Mouse (Mus musculus): Measurements from ENCODE around the gene Simc1. TPM values are rescaled to one million over a fixed set of nuclear protein-coding genes. Genes with fewer than 3 reads are reported as not detected.

Gene Simc1
- total and polyA plus RNA-seq, 2 experiments from 2014 or later, result 9.5 to 17.1 TPM

- 79% methylated on average over 21 of the region's 21 CpGs for WGBS
These were observed 74.3 kb downstream of the Simc1 start for GRCm38 (mm10) chr13:54577652-54578507.

GRCm38 (mm10) chr13:54581385-54581784, 77.8 kb downstream of the Simc1 start:
- ATAC-seq, result no peak
- no peak for TF ChIP-seq CTCF (IDR thresholded peaks at IDR 0.05; ENCODE audit: low read depth)
- Histone ChIP-seq H3K4me2 (ENCODE audit: low read depth, low read length) (no peak overlapping the region), H3K4me1 (ENCODE audit: insufficient read depth, low read length) (peaks cover 5% of the 10 kb centered on the region; the same call in 1 of the 2 replicates), H3K27me3 (ENCODE audit: insufficient read depth, low read length) (no peaks in the 10 kb centered on the region), H3K9ac (replicated peaks; ENCODE audit: low read length) (no peak overlapping the region), H3K9me3 (ENCODE audit: low read length) (no peaks in the 10 kb centered on the region), H3K4me3 (ENCODE audit: low read length) (no peak overlapping the region), H3K27ac (no peak overlapping the region), H3K36me3 (ENCODE audit: insufficient read depth, low read length) (peaks cover 25% of the 10 kb centered on the region)
- 72% methylated on average over 2 of the region's 2 CpGs for WGBS
- DNase-seq (ENCODE audit: low spot score), result no peak

More at GRCm38 (mm10) chr13:54577652-54578507, 74.3 kb downstream of the Simc1 start:
- Histone ChIP-seq H3K9me3 (ENCODE audit: low read length) (no peaks in the 10 kb centered on the region), H3K4me1 (ENCODE audit: insufficient read depth, low read length) (peaks cover 10% of the 10 kb centered on the region; the same call in 1 of the 2 replicates), H3K27me3 (ENCODE audit: insufficient read depth, low read length) (no peaks in the 10 kb centered on the region), H3K9ac (replicated peaks; ENCODE audit: low read length) (no peak overlapping the region), H3K36me3 (ENCODE audit: insufficient read depth, low read length) (peaks cover 13% of the 10 kb centered on the region; the same call in 1 of the 2 replicates), H3K27ac (0 out of 2 replicates have a peak overlapping the region, but pooled peaks have one; percentile 11), H3K4me2 (ENCODE audit: low read depth, low read length) (no peak overlapping the region), H3K4me3 (ENCODE audit: low read length) (no peak overlapping the region)
- DNase-seq (ENCODE audit: low spot score) (no peak), ATAC-seq (no peak)
- TF ChIP-seq CTCF (IDR thresholded peaks at IDR 0.05; ENCODE audit: low read depth), result no peak

GRCm38 (mm10) chr13:54582126-54582525, 78.5 kb downstream of the Simc1 start:
- no peak overlapping the region for H3K27ac ChIP-seq
- H3K9me3 ChIP-seq (ENCODE audit: low read length), result no peaks in the 10 kb centered on the region
- H3K4me1 ChIP-seq (ENCODE audit: insufficient read depth, low read length), result no peaks in the 10 kb centered on the region
- no peak overlapping the region for H3K4me2 ChIP-seq (ENCODE audit: low read depth, low read length)
- DNase-seq (ENCODE audit: low spot score) (no peak), ATAC-seq (0 out of 2 replicates have a peak, but pooled peaks have one; percentile 15)
- peaks cover 25% of the 10 kb centered on the region for H3K36me3 ChIP-seq (ENCODE audit: insufficient read depth, low read length)
- no peak for TF ChIP-seq CTCF (IDR thresholded peaks at IDR 0.05; ENCODE audit: low read depth)
- WGBS, result 54% methylated on average over 10 of the region's 10 CpGs
- no peaks in the 10 kb centered on the region for H3K27me3 ChIP-seq (ENCODE audit: insufficient read depth, low read length)
- no peak overlapping the region for H3K9ac ChIP-seq (replicated peaks; ENCODE audit: low read length)
- H3K4me3 ChIP-seq (ENCODE audit: low read length), result no peak overlapping the region

DNA sequence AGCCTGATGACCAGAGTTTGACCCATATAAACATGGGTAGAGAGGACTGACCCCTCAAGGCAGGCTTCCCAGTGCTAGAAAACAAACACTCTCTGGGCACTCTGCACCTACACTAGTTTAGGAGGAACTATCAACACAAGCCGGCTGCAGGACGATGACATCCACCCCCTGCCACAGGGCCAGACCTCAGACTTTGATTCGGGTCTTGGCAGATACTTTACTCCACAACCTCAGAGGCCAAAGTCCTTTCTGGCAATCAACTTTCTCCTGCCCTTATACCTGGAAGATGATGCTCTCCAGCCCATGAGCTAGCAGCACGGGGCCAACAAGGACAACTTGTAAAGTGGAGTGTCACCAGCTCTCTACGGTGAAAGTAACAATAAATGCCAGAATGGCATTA, 79.3 kb downstream of the Simc1 start:
- Histone ChIP-seq H3K27me3 (ENCODE audit: insufficient read depth, low read length) (no peaks in the 10 kb centered on the region), H3K9ac (replicated peaks; ENCODE audit: low read length) (no peak overlapping the region), H3K36me3 (ENCODE audit: insufficient read depth, low read length) (peaks cover 25% of the 10 kb centered on the region), H3K4me2 (ENCODE audit: low read depth, low read length) (no peak overlapping the region), H3K4me3 (ENCODE audit: low read length) (no peak overlapping the region), H3K9me3 (ENCODE audit: low read length) (no peaks in the 10 kb centered on the region), H3K27ac (no peak overlapping the region), H3K4me1 (ENCODE audit: insufficient read depth, low read length) (no peaks in the 10 kb centered on the region)
- no peak for TF ChIP-seq CTCF (IDR thresholded peaks at IDR 0.05; ENCODE audit: low read depth)
- ATAC-seq, result no peak
- DNase-seq (ENCODE audit: low spot score), result no peak
- WGBS, result 94% methylated on average over 5 of the region's 5 CpGs

DNA sequence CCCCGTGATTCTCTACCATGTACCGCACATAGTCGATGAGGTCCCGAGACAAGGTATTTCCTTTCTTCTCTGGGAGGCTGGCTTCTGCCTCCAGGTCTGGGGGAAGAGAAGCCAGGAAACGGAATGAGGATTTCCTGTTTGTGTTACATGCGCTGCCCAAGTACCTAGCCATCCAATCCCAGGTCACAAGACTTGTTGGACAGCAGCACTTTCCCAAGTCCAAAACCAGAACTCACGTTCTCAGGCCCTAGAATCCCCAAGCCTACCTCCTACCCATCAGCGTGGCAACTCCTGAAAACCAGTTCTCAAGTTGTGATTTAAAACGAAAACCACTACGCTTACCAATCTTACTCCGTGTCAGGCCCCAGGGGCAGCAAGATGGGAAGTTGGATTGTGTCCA, 82.3 kb downstream of the Simc1 start:
- 92% methylated on average over 11 of the region's 11 CpGs for WGBS
- TF ChIP-seq CTCF (IDR thresholded peaks at IDR 0.05; ENCODE audit: low read depth), result no peak
- H3K27me3 ChIP-seq (ENCODE audit: insufficient read depth, low read length), result no peaks in the 10 kb centered on the region
- H3K9ac ChIP-seq (replicated peaks; ENCODE audit: low read length), result no peak overlapping the region
- no peak overlapping the region for H3K27ac ChIP-seq
- no peaks in the 10 kb centered on the region for H3K4me1 ChIP-seq (ENCODE audit: insufficient read depth, low read length)
- peaks cover 14% of the 10 kb centered on the region for H3K36me3 ChIP-seq (ENCODE audit: insufficient read depth, low read length)
- H3K4me3 ChIP-seq (ENCODE audit: low read length), result no peak overlapping the region
- H3K4me2 ChIP-seq (ENCODE audit: low read depth, low read length), result no peak overlapping the region
- DNase-seq (ENCODE audit: low spot score) (no peak), ATAC-seq (no peak)
- H3K9me3 ChIP-seq (ENCODE audit: low read length), result no peaks in the 10 kb centered on the region

GRCm38 (mm10) chr13:54589414-54589995, 85.9 kb downstream of the Simc1 start:
- Histone ChIP-seq H3K36me3 (ENCODE audit: insufficient read depth, low read length) (peaks cover 9% of the 10 kb centered on the region), H3K9me3 (ENCODE audit: low read length) (no peaks in the 10 kb centered on the region), H3K4me3 (ENCODE audit: low read length) (peak overlapping the region; percentile 82), H3K4me1 (ENCODE audit: insufficient read depth, low read length) (peaks cover 9% of the 10 kb centered on the region), H3K27me3 (ENCODE audit: insufficient read depth, low read length) (no peaks in the 10 kb centered on the region), H3K9ac (replicated peaks; ENCODE audit: low read length) (peak overlapping the region; percentile 88; the same call in 1 of the 2 replicates), H3K4me2 (ENCODE audit: low read depth, low read length) (peak overlapping the region; percentile 64), H3K27ac (peak overlapping the region; percentile 49; the same call in 1 of the 2 replicates)
- ATAC-seq, result peak; percentile 11; the same call in 1 of the 2 replicates
- no peak for TF ChIP-seq CTCF (IDR thresholded peaks at IDR 0.05; ENCODE audit: low read depth)
- WGBS, result 1% methylated on average over 24 of the region's 24 CpGs
- DNase-seq (ENCODE audit: low spot score), result no peak

Data from hindbrain, postnatal 0 days (tissue).